Mouse (Mus musculus): ENCODE results near the gene Cmklr1.

DNA sequence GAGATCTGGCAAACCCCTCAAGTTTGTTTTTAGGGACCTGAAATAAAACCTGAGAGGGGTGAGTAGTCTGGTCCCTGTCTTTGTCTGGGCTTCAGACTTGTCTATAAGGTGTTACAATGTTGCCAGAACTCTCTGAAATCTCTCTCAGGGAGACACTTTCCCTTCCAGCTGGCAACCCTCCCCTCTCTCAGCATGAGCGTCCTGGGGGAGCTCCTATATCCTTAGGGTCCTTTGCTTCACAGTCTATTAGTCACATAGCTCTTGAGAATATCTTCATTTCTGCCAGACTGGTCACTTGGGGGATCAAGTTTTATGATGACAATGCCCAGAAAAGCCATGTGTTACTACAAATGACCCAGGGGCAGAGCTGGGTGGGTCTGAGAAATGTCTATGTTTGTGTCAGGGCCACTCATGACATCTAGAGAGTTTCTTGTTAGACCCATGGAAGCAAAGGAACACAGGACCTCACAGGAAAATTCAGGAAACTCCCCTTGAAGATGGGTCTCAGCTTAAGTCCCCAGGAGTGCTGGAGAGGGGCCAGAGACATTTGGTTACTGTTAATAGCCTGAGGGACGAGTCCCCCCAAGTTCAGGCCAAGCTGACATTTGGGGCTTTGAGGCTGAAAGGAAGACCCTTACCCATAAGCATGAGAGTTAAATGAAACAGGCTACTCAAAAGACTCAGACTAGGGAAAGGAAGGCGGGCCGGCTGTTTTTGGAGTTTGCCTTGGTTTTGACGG lies 66.6 kb downstream of the Cmklr1 start:
- no peak for TF ChIP-seq CTCF (IDR thresholded peaks at IDR 0.05; ENCODE audit: low read depth, low read length)
- no peak for TF ChIP-seq POLR2A (IDR thresholded peaks at IDR 0.05; ENCODE audit: borderline replicate concordance, low read depth, low read length)

All from bone marrow macrophage, adult 2 months (primary cell).